In genomic region chr5:53505751-53506150, GRCm38 (mm10) we compare ENCODE assay signal across 13 mouse cellular contexts. TPM values are rescaled to one million over a fixed set of nuclear protein-coding genes. Genes with fewer than 3 reads are reported as not detected.
DNase-seq lines count a peak whose midpoint lies in the region.
"Had no signal": no experiment of that assay in that cellular context is flagged by ENCODE, and none has a peak within 500 bp of the region (broad histone marks: within the 10 kb centered on the region; RNA-seq: fewer than 3 reads in every experiment).

No protein-coding gene starts in this region.

- DNase-seq in ES-CJ7 (ENCODE audit: low read depth, low spot score) (peak; percentile 90), R1 (ENCODE audit: low read depth, low spot score) (peak; percentile 100)
- DNase-seq in frontal cortex, postnatal 36 days (ENCODE audit: low spot score in 2 of 2), result no peak
- no peak for DNase-seq in left cerebral cortex, postnatal 10 days (ENCODE audit: extremely low spot score in 1 of 2, low spot score in 2 of 2)
- DNase-seq in ovary, postnatal 36 days (ENCODE audit: low spot score), result no peak
- DNase-seq: adrenal gland, adult 8-10 months; adrenal gland, postnatal 14 days; adrenal gland, postnatal 36 days; cerebellum, adult 11-12 months; cerebellum, adult 2 months; cerebellum, adult 9-10 months; cerebellum, postnatal 10 days; cerebellum, postnatal 25 days had no signal

- intact Hi-C loops in left cerebral cortex, postnatal 10 days (cut with DNase I), result no loop called here

RNA-seq across cellular contexts. Expression of gene Rbpj, which starts 39.8 kb away (rescaled TPM):
- total RNA-seq in left cerebral cortex, postnatal 10 days (2021), result 10 to 100 TPM; 23.3 to 24.6 TPM

Comparison
In these comparisons a context has a peak if more than half of its experiments do, and no peak if none do; other contexts are left out.
1. DNase-seq: peak in ES-CJ7 (single experiment) and R1 (single experiment); none in frontal cortex, postnatal 36 days (0 of 2), left cerebral cortex, postnatal 10 days (0 of 2) and ovary, postnatal 36 days (single experiment).